Mouse (Mus musculus) stomach, postnatal 0 days (tissue): ENCODE measurements around the gene Ide. TPM values are rescaled to one million over a fixed set of nuclear protein-coding genes. Genes with fewer than 3 reads are reported as not detected.

ENCODE experiments used
- ATAC-seq: fragments of 200-750 bp; cut with Nextera tagmentation; 2 replicates; pipeline ENCODE4 v1.8.0; 2017; ENCODE audit not compliant: low FRiP score, low TSS enrichment
- DNase-seq: peaks from one replicate; pipeline ENCODE4 v3.0.0-alpha.2; 2016; ENCODE audit warnings: low spot score
- H3K27ac ChIP-seq: fragments of 300-500 bp; sonication (generic); replicated peaks from 2 replicates; pipeline ENCODE4 v1.5.1; 2014; ENCODE audit warnings: mild to moderate bottlenecking, control low read depth
- H3K27me3 ChIP-seq: fragments of 300-500 bp; sonication (generic); 2 replicates; pipeline ENCODE4 v1.6.1; 2014; ENCODE audit warnings: low read length; ENCODE audit not compliant: control insufficient read depth, insufficient read depth
- H3K36me3 ChIP-seq: fragments of 300-500 bp; sonication (generic); 2 replicates; pipeline ENCODE4 v1.6.1; 2014; ENCODE audit warnings: low read length, mixed read lengths; ENCODE audit not compliant: control insufficient read depth, insufficient read depth
- H3K4me1 ChIP-seq: fragments of 300-500 bp; sonication (generic); replicated peaks from 2 replicates; pipeline ENCODE4 v1.6.1; 2014; ENCODE audit warnings: antibody characterized with exemption; ENCODE audit not compliant: control insufficient read depth, insufficient read depth
- H3K4me2 ChIP-seq: fragments of 300-500 bp; sonication (generic); replicated peaks from 2 replicates; pipeline ENCODE4 v1.6.1; 2014; ENCODE audit warnings: low read depth, mild to moderate bottlenecking, control low read depth, moderate library complexity
- H3K4me3 ChIP-seq: fragments of 300-500 bp; sonication (generic); 2 replicates; pipeline ENCODE4 v1.5.1; 2014; ENCODE audit warnings: low read depth, low read length, control low read depth
- H3K9ac ChIP-seq: fragments of 300-500 bp; sonication (generic); 2 replicates; pipeline ENCODE4 v1.6.1; 2014; ENCODE audit warnings: mild to moderate bottlenecking, low read length, control low read depth, mixed read lengths
- H3K9me3 ChIP-seq: fragments of 300-500 bp; sonication (generic); 2 replicates; pipeline ENCODE4 v1.6.1; 2016; ENCODE audit warnings: low read length; ENCODE audit not compliant: control insufficient read depth
- CTCF ChIP-seq: IDR thresholded peaks from 2 replicates; pipeline ENCODE4 v1.5.1; 2016; ENCODE audit warnings: antibody characterized with exemption, low read depth, mild to moderate bottlenecking, moderate library complexity
- EP300 ChIP-seq: optimal IDR thresholded peaks from 2 replicates; pipeline ENCODE3; 2016; ENCODE audit warnings: antibody characterized with exemption
- WGBS: fragments of 180-500 bp; shearing (Covaris S2); extraction: QIAGEN DNeasy Blood & Tissue Kit; methylation state at CpG from one replicate; pipeline ENCODE4 v1.1.7; 2014; 5-methylcytosine and 5-hydroxymethylcytosine counted together
- polyA plus RNA-seq: library from polyadenylated mRNA; unstranded; fragments of >200 nt; fragmentation: Nextera tagmentation; extraction: Ambion mirVana; gene quantifications from 2 replicates; pipeline ENCODE4 v1.2.1, GENCODE M21; 2015

Gene Ide
- polyA plus RNA-seq, 1 experiment from 2014 or later: 213 TPM

GRCm38 (mm10) chr19:37246859-37247258 is 90.8 kb downstream of the Ide start:
- Histone ChIP-seq H3K4me3 (no peak overlapping the region), H3K27me3 (no peaks in the 10 kb centered on the region), H3K27ac (no peak overlapping the region), H3K36me3 (no peaks in the 10 kb centered on the region), H3K9me3 (no peaks in the 10 kb centered on the region), H3K4me2 (no peak overlapping the region), H3K4me1 (no peaks in the 10 kb centered on the region), H3K9ac (no peak overlapping the region)
- WGBS: 28% methylated on average over 3 of the region's 3 CpGs
- ATAC-seq: no peak
- TF ChIP-seq EP300: no peak
- TF ChIP-seq CTCF: no peak
- DNase-seq: no peak

DNA sequence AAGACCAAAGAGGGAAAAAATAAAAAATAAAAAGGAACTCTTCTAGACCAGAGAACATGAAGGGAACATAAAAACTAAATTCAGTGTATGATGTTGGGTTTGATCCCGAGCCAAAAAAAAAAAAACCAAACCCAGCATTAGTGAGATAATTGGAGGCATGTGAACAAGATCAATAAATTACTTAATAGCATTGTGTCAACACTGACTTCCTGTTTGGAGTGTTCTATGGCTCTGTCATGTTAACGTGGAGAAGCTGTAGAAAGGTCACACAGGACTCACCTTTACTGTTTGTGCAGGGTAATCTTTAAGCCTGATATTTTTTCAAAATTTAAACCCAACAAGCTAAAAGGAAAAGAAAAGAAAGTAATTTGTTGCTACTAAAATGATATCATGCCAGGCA is 94.9 kb downstream of the Ide start:
- no peak overlapping the region for H3K9ac ChIP-seq
- H3K27me3 ChIP-seq: no peaks in the 10 kb centered on the region
- ATAC-seq: no peak
- no peak overlapping the region for H3K27ac ChIP-seq
- H3K4me3 ChIP-seq: no peak overlapping the region
- H3K4me2 ChIP-seq: no peak overlapping the region
- no peak for DNase-seq
- 13% methylated on average over 2 of the region's 2 CpGs for WGBS
- no peaks in the 10 kb centered on the region for H3K4me1 ChIP-seq
- H3K36me3 ChIP-seq: no peaks in the 10 kb centered on the region
- no peak for TF ChIP-seq CTCF
- TF ChIP-seq EP300: no peak
- no peaks in the 10 kb centered on the region for H3K9me3 ChIP-seq

- Histone ChIP-seq H3K4me3 (no peak overlapping the region), H3K9ac (no peak overlapping the region), H3K4me2 (no peak overlapping the region), H3K9me3 (no peaks in the 10 kb centered on the region), H3K27me3 (no peaks in the 10 kb centered on the region), H3K4me1 (no peaks in the 10 kb centered on the region), H3K36me3 (no peaks in the 10 kb centered on the region), H3K27ac (no peak overlapping the region)
- ATAC-seq (no peak), DNase-seq (no peak)
- 71% methylated on average over 5 of the region's 5 CpGs for WGBS
- peak; percentile 30 for TF ChIP-seq CTCF
- no peak for TF ChIP-seq EP300
Observed at GRCm38 (mm10) chr19:37241201-37241600, 96.5 kb downstream of the Ide start.

DNA sequence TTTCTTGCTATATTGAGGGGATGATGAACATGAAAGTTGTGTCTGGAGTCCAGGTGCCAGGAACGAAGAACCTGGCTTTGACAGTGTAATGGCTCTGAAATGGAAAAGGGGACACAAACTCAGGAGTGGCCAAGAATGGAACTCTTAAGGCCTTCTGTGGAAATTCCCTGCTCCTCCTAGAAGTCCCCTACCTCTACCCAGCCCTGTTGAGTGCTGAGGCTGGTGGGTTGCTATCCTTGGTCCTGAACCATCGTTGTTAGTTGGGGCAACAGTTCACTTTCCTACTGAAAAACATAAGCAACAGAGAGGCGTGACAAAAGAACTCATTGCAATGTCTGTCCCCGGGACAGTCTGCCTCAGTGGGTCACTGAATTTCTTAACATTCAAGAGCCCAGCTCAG is 98.6 kb downstream of the Ide start:
- TF ChIP-seq EP300: no peak
- no peak for TF ChIP-seq CTCF
- no peaks in the 10 kb centered on the region for H3K9me3 ChIP-seq
- WGBS: 19% methylated on average over 4 of the region's 4 CpGs
- H3K36me3 ChIP-seq: no peaks in the 10 kb centered on the region
- ATAC-seq: no peak
- H3K4me1 ChIP-seq: no peaks in the 10 kb centered on the region
- no peak overlapping the region for H3K4me3 ChIP-seq
- no peak overlapping the region for H3K9ac ChIP-seq
- peak; percentile 60 for DNase-seq
- H3K4me2 ChIP-seq: no peak overlapping the region
- no peak overlapping the region for H3K27ac ChIP-seq
- H3K27me3 ChIP-seq: no peaks in the 10 kb centered on the region

DNA sequence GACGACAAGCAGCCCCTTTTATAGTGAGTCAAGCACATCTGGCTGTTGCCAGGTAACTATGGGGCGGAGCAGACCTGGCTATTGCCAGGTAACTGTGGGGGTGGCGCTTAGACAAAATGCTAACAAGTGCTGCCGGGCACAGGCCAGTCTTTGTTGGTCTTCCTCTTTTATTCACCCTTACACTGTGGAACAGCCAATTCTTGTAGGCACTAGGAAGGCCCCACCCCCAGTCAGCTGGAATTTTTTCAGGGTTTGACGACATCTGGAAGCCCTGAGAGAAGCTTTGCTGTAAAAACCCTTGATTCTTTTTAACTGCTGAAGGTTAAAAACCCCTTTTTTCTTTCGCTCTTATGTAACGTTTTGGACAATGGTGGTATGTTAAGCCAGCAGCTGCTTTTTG is 99.0 kb downstream of the Ide start:
- Histone ChIP-seq H3K27ac (no peak overlapping the region), H3K9me3 (no peaks in the 10 kb centered on the region), H3K4me2 (no peak overlapping the region), H3K4me1 (no peaks in the 10 kb centered on the region), H3K27me3 (no peaks in the 10 kb centered on the region), H3K9ac (no peak overlapping the region), H3K36me3 (no peaks in the 10 kb centered on the region), H3K4me3 (no peak overlapping the region)
- 18% methylated on average over 7 of the region's 7 CpGs for WGBS
- DNase-seq (peak; percentile 24), ATAC-seq (no peak)
- no peak for TF ChIP-seq EP300
- TF ChIP-seq CTCF: no peak

DNA sequence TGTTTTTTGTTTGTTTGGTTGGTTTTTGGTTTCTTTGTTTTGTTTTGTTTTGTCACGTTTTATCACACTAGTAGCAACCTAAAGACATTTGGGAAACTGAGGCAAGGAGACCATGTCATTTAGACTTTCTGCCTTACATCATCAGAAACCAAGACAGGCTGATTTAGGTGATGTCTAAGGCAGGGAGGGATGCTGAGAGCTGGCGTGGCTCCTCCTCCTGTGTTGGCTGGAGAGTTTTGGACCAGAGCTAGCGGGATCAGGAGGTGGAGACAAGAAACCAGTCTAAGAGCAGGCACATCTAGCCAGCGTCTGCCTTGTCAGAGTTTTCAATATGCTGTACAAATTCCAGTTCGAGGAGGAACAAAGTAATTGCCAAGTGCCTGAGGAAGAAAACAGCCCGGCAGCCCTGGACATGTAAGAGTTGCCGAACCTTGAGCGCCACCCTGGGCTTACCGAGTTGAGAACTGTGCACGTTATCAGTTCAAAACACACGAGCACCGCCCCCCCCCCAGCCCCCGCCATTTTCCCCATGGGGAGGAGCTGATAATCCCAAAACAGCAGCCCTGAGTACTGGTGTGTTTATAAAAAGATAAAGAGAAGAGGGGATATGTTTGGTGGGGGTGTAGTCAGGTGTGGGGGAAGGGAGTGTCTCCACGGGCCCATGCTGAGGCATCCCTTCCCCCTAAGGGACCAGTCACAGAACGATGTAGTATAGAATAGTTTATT is 99.8 kb downstream of the Ide start:
- Histone ChIP-seq H3K27ac (no peak overlapping the region), H3K9me3 (no peaks in the 10 kb centered on the region), H3K4me1 (no peaks in the 10 kb centered on the region), H3K27me3 (no peaks in the 10 kb centered on the region), H3K4me3 (no peak overlapping the region), H3K4me2 (no peak overlapping the region), H3K36me3 (no peaks in the 10 kb centered on the region), H3K9ac (no peak overlapping the region)
- TF ChIP-seq CTCF (no peak), EP300 (no peak)
- no peak for DNase-seq
- 10% methylated on average over 15 of the region's 15 CpGs for WGBS
- ATAC-seq: peak; percentile 51; the same call in 1 of the 2 replicates
